Comparison of ENCODE assay signal across 23 mouse cellular contexts in the genomic region with DNA sequence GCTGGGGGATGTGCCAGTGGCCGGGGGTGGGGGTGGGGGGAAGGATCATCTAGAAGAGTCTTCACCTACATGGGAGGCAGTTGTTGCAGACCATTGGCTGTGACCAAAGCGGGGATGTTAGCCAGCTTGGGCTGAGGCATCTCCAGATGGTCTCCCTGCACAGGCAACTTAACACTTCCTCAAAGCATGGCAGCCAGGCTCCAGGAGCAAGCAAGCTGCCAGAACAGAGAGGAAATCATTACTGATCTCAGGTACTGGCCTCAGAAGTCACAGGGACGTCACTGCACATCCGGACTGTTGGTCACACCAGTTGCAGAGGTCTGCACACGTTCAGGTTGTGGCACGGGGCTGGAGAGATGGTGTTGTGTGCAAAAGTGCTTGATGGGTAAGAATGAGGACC.
A peak's percentile ranks its signal among the peaks of the same experiment; 100 is the strongest.
DNase-seq lines count a peak whose midpoint lies in the region; ATAC-seq lines count a peak whose summit lies in the region.
"Had no signal": no experiment of that assay in that cellular context is flagged by ENCODE, and none has a peak within 500 bp of the region (broad histone marks: within the 10 kb centered on the region; RNA-seq: fewer than 3 reads in every experiment).

No protein-coding gene starts in this region.

- H3K4me2 ChIP-seq in kidney, embryonic 16.5 days (replicated peaks; ENCODE audit: low read depth, low read length), result no peak overlapping the region
- H3K4me2 ChIP-seq: heart, embryonic 13.5 days; neural tube, embryonic 15.5 days had no signal

- H3K27ac ChIP-seq in kidney, embryonic 16.5 days (ENCODE audit: low read length), result no peak overlapping the region
- H3K27ac ChIP-seq: heart, embryonic 13.5 days; layer of hippocampus, adult 2 months; neural tube, embryonic 15.5 days had no signal

- no peaks in the 10 kb centered on the region for H3K36me3 ChIP-seq in kidney, embryonic 16.5 days (ENCODE audit: insufficient read depth, low read length)
- H3K36me3 ChIP-seq: heart, embryonic 13.5 days; neural tube, embryonic 15.5 days had no signal

- no peak overlapping the region for H3K4me3 ChIP-seq in kidney, embryonic 16.5 days (ENCODE audit: low read length)
- H3K4me3 ChIP-seq: heart, embryonic 13.5 days; layer of hippocampus, adult 2 months; megakaryocyte, embryonic 14.5 days; myocyte; neural tube, embryonic 15.5 days had no signal

- WGBS in kidney, embryonic 16.5 days, result 66% methylated on average over 6 of the region's 6 CpGs

- no peaks in the 10 kb centered on the region for H3K9me3 ChIP-seq in kidney, embryonic 16.5 days (ENCODE audit: low read length)
- H3K9me3 ChIP-seq: heart, embryonic 13.5 days; neural tube, embryonic 15.5 days had no signal

- no peaks in the 10 kb centered on the region for H3K27me3 ChIP-seq in kidney, embryonic 16.5 days (ENCODE audit: insufficient read depth, low read length)
- H3K27me3 ChIP-seq: neural tube, embryonic 15.5 days had no signal

- no peaks in the 10 kb centered on the region for H3K4me1 ChIP-seq in kidney, embryonic 16.5 days (ENCODE audit: insufficient read depth, low read length)

- H3K9ac ChIP-seq in kidney, embryonic 16.5 days (replicated peaks; ENCODE audit: low read length), result no peak overlapping the region
- H3K9ac ChIP-seq: forebrain, postnatal 0 days; heart, embryonic 13.5 days; neural tube, embryonic 15.5 days had no signal

- peak; percentile 39 to 62; a peak in 2 of 4 replicates for ATAC-seq in hematopoietic stem cell, adult 5-6 weeks (replicated peaks in 1 of 2; ENCODE audit: insufficient read depth in 1 of 2, low FRiP score in 2 of 2, low TSS enrichment in 1 of 2, low read depth in 1 of 2, poor library complexity in 2 of 2, severe bottlenecking in 2 of 2)
- ATAC-seq in kidney, embryonic 16.5 days (ENCODE audit: low FRiP score, low TSS enrichment), result no peak
- ATAC-seq: forebrain, postnatal 0 days; hindbrain, embryonic 16.5 days; lung, postnatal 0 days had no signal

- peak; percentile 35 to 61 for DNase-seq in cerebellum, postnatal 10 days
- DNase-seq in cerebellum, adult 11-12 months, result no peak
- peak; percentile 19 for DNase-seq in CD4-positive helper T cell, adult 2 months (ENCODE audit: low read depth, low spot score)
- DNase-seq in thymus, postnatal 14 days, result peak; percentile 21
- no peak for DNase-seq in right cerebral cortex, postnatal 10 days (ENCODE audit: low spot score in 2 of 2)
- DNase-seq: cerebellum, adult 9-11 months; embryo, embryonic 11 days; forebrain, postnatal 0 days; heart, postnatal 36 days; kidney, adult 11 months; kidney, postnatal 10 days; liver; midbrain, embryonic 14.5 days; right cerebral cortex, postnatal 4 days had no signal

Comparison
In these comparisons a context has a peak if more than half of its experiments do, and no peak if none do; other contexts are left out.
1. DNase-seq: peak in cerebellum, postnatal 10 days (2 of 2), CD4-positive helper T cell, adult 2 months (single experiment) and thymus, postnatal 14 days (single experiment); none in cerebellum, adult 11-12 months (single experiment) and right cerebral cortex, postnatal 10 days (0 of 2).